Mouse (Mus musculus) kidney, embryonic 15.5 days (tissue): ENCODE measurements around the gene Epha3. TPM values are rescaled to one million over a fixed set of nuclear protein-coding genes. Genes with fewer than 3 reads are reported as not detected.

Source experiments
- ATAC-seq: fragments of 200-750 bp; cut with Nextera tagmentation; replicated peaks from 2 replicates; pipeline ENCODE4 v1.8.0; 2017; ENCODE audit warnings: moderate TSS enrichment; ENCODE audit not compliant: low FRiP score
- H3K27ac ChIP-seq: fragments of 300-500 bp; sonication (generic); 2 replicates; pipeline ENCODE4 v1.5.1; 2015; ENCODE audit warnings: mild to moderate bottlenecking, inconsistent platforms
- H3K27me3 ChIP-seq: fragments of 300-500 bp; sonication (generic); 2 replicates; pipeline ENCODE4 v1.6.1; 2015; ENCODE audit warnings: inconsistent platforms
- H3K36me3 ChIP-seq: fragments of 300-500 bp; sonication (generic); 2 replicates; pipeline ENCODE4 v1.6.1; 2015; ENCODE audit warnings: inconsistent platforms
- H3K4me1 ChIP-seq: fragments of 300-500 bp; sonication (generic); 2 replicates; pipeline ENCODE4 v1.6.1; 2015; ENCODE audit warnings: inconsistent platforms
- H3K4me2 ChIP-seq: fragments of 300-500 bp; sonication (generic); 2 replicates; pipeline ENCODE4 v1.6.1; 2015; ENCODE audit warnings: moderate library complexity, mild to moderate bottlenecking, inconsistent platforms
- H3K4me3 ChIP-seq: fragments of 300-500 bp; sonication (generic); replicated peaks from 2 replicates; pipeline ENCODE4 v1.5.1; 2015; ENCODE audit warnings: mild to moderate bottlenecking, inconsistent platforms
- H3K9ac ChIP-seq: fragments of 300-500 bp; sonication (generic); 2 replicates; pipeline ENCODE4 v1.6.1; 2015; ENCODE audit warnings: mild to moderate bottlenecking, inconsistent platforms
- H3K9me3 ChIP-seq: fragments of 300-500 bp; sonication (generic); replicated peaks from 2 replicates; pipeline ENCODE4 v1.6.1; 2016; ENCODE audit warnings: inconsistent platforms
- WGBS: fragments of 180-500 bp; shearing (Covaris S2); methylation state at CpG from one replicate; pipeline ENCODE4 v1.1.7; 2015; ENCODE audit warnings: mixed read lengths; 5-methylcytosine and 5-hydroxymethylcytosine counted together
- polyA plus RNA-seq: library from polyadenylated mRNA; unstranded; fragments of >200 nt; fragmentation: Nextera tagmentation; extraction: Ambion mirVana; gene quantifications from 2 replicates; pipeline ENCODE4 v1.2.1, GENCODE M21; 2015

The Epha3 gene
- polyA plus RNA-seq = 12.0 and 14.6 TPM in 2 replicates

DNA sequence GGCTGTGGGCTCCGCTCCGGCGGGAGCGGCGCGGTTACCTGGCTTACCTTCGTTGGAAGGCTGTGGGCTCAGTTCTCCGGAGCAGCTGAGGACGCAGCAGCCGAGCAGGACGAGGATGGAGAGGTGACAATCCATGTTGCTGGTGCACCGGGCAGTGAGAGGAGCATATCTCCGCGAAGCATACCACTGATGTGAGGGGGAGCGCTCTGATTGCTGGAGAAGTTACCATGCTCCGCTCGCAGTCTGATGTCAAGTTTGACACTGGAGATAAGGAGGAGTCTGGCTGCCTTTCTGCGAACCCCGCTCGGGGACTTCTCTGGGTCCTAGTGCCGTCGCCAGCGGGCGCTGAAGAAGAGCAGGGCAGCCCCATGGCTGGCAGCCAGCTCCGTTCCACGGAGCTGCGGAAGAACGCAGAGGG, at the start of gene Epha3:
Epha3 (minus strand) TSS at position 263 of the 418 bp plus-strand sequence.
- peak; percentile 92 for ATAC-seq
- Histone ChIP-seq H3K9me3 (no peaks in the 10 kb centered on the region), H3K36me3 (no peaks in the 10 kb centered on the region), H3K27ac (no peak within 1 kb of the TSS), H3K4me2 (peak within 1 kb of the TSS; percentile 88), H3K9ac (peak within 1 kb of the TSS; percentile 33; the same call in 1 of the 2 replicates), H3K4me3 (peak within 1 kb of the TSS; percentile 53), H3K27me3 (peaks cover 32% of the 10 kb centered on the region), H3K4me1 (peaks cover 6% of the 10 kb centered on the region)
- under 1% methylated on average over 28 of the region's 28 CpGs for WGBS

DNA sequence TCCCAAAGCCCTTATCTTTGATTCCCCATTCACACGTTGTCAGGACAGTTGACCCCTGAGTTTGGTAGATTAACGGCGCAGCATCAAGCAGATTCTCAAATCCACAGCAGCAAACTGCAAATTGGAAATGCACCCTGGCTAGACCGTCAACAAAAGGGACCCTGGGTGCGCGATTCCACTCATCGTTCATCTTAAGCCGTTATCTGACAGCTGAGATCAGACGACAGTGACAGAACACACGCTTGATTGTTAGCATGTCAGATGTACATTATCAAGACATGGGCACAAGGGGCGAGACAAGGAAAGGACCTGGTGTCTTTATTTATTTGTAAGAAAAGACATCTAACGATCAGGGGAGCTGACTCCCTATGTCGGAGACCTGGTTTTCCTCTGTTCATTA, 39.5 kb upstream of the Epha3 start:
- Histone ChIP-seq H3K27ac (no peak overlapping the region), H3K36me3 (no peaks in the 10 kb centered on the region), H3K9ac (no peak overlapping the region), H3K4me1 (no peaks in the 10 kb centered on the region), H3K27me3 (no peaks in the 10 kb centered on the region), H3K9me3 (no peaks in the 10 kb centered on the region), H3K4me3 (no peak overlapping the region), H3K4me2 (no peak overlapping the region)
- WGBS = 74% methylated on average over 13 of the region's 13 CpGs
- no peak for ATAC-seq

DNA sequence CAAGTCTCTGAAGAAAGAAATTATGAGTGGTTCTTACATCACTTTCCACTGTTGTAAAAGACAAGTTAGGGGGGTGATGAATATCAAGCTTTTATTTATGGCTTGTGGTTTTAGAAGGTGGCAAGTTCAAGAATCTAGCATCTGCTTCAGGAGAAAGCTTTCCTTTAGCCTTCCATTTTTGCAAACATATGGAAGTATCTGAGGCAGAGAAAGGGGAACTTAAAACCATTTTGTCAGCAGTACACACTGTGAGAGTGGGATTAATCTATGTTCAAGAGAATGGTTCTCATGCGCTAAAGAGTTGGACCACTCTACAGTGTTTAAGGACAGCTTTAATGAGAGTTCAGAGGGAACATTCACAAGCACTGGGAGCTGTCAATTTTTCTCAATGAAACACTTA, 17.2 kb upstream of the Epha3 start:
- Histone ChIP-seq H3K27me3 (no peaks in the 10 kb centered on the region), H3K9me3 (no peaks in the 10 kb centered on the region), H3K36me3 (no peaks in the 10 kb centered on the region), H3K27ac (no peak overlapping the region), H3K4me1 (no peaks in the 10 kb centered on the region), H3K4me2 (no peak overlapping the region), H3K4me3 (no peak overlapping the region), H3K9ac (no peak overlapping the region)
- 91% methylated on average over 1 of the region's 1 CpGs for whole genome bisulfite sequencing
- no peak for ATAC-seq

DNA sequence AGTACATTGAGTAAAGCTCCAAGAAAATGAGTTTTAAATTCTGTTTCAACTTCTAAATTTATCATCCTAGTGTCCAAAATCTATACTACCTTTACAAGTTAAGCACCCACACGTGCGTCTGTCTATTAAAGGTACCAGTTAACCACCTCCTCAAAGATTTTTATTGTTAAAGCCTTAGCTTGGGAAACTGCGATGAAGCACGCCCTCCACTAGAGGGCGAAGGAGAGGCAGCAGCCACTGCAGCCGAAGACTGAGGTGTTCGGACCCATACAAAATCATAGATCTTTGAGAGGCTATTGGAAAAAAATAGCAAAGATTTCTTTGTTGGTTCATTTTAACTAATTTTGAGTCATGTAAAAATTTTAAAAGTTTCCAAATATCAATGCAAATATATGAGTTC, 8.3 kb upstream of the Epha3 start:
- no peak for ATAC-seq
- no peaks in the 10 kb centered on the region for H3K36me3 ChIP-seq
- no peak overlapping the region for H3K4me2 ChIP-seq
- H3K27me3 ChIP-seq = no peaks in the 10 kb centered on the region
- no peaks in the 10 kb centered on the region for H3K9me3 ChIP-seq
- H3K9ac ChIP-seq = no peak overlapping the region
- 11% methylated on average over 7 of the region's 7 CpGs for WGBS
- H3K4me1 ChIP-seq = no peaks in the 10 kb centered on the region
- no peak overlapping the region for H3K4me3 ChIP-seq
- H3K27ac ChIP-seq = no peak overlapping the region

DNA sequence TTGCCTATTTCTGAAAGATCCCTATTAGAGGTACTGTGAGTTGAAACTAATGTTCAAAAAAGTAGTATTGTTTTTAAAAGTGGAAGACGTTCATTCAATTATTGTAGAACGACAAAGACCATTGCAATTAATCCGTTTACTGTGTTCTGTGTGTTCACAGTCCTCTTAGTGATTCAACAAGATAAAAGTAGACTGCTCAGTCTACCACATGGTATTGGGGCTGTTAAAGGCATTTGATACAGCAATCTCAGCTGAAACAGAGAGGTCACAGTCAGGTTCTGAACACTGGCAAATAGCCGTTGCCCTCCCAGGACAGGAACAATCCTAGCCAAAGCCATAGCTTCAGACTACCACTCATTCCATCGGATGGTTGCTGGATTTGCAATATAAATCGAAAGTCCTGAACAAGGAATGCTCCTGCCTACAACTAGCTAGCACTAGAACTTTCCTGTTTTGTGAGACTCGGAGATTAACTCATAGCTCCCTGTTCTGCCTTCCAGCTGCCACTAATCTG, 545 bp upstream of the Epha3 start:
- H3K4me1 ChIP-seq = peaks cover 6% of the 10 kb centered on the region
- H3K36me3 ChIP-seq = no peaks in the 10 kb centered on the region
- H3K27me3 ChIP-seq = peaks cover 32% of the 10 kb centered on the region
- H3K27ac ChIP-seq = no peak overlapping the region
- H3K9me3 ChIP-seq = no peaks in the 10 kb centered on the region
- peak; percentile 47; the same call in 1 of the 2 replicates for ATAC-seq
- H3K4me3 ChIP-seq = peak overlapping the region; percentile 53
- 0 out of 2 replicates have a peak overlapping the region, but pooled peaks have one; percentile 33 for H3K9ac ChIP-seq
- H3K4me2 ChIP-seq = peak overlapping the region; percentile 88
- WGBS = 27% methylated on average over 7 of the region's 7 CpGs

DNA sequence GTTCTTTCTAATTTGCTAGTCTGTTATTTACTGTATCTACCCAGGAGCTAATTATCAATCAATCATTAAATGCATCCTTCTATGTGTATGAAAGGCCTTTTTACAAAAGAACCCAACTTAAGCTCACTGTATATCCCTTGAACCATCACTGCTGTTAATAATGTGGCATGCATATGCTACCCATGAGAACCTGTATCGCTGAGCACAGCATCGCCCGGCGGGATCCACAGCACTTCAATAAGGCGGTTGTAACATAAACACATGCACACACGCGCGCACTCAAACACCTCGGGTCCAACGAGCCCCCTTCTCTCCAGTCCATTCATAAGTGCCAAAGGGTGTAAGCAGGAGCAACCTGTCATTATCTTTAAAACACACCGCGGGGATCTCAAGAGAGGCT, 794 bp downstream of the Epha3 start:
- peaks cover 6% of the 10 kb centered on the region for H3K4me1 ChIP-seq
- H3K36me3 ChIP-seq = no peaks in the 10 kb centered on the region
- ATAC-seq = 0 out of 2 replicates have a peak, but pooled peaks have one; percentile 20
- H3K9ac ChIP-seq = 0 out of 2 replicates have a peak overlapping the region, but pooled peaks have one; percentile 21
- no peaks in the 10 kb centered on the region for H3K9me3 ChIP-seq
- peak overlapping the region; percentile 88 for H3K4me2 ChIP-seq
- 2% methylated on average over 12 of the region's 12 CpGs for WGBS
- no peak overlapping the region for H3K27ac ChIP-seq
- peaks cover 32% of the 10 kb centered on the region for H3K27me3 ChIP-seq
- peak overlapping the region; percentile 53 for H3K4me3 ChIP-seq

DNA sequence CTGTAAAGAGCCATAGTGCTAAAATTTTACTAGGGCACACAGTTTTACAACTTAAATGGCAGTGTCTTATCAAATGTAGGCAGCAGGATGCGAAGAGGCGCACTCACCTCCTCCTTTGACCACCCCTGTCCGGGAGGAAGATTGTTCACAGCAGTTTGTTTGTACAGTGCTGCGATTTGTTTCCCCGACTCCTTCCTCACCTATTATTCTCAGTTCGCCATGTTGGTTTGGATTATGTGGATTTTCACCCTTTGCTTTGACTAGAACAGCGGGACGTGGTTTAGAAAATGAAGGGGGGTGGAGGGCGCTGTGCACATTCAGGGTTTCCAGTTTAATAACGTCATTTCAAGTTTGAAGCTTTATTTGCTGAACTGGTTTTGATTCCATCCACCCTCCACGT, 6.4 kb downstream of the Epha3 start:
- under 1% methylated on average over 11 of the region's 11 CpGs for WGBS
- peak overlapping the region; percentile 89 for H3K4me2 ChIP-seq
- peak overlapping the region; percentile 71 for H3K27ac ChIP-seq
- ATAC-seq = peak; percentile 37
- no peaks in the 10 kb centered on the region for H3K9me3 ChIP-seq
- no peaks in the 10 kb centered on the region for H3K36me3 ChIP-seq
- H3K4me3 ChIP-seq = peak overlapping the region; percentile 65
- H3K4me1 ChIP-seq = peaks cover 8% of the 10 kb centered on the region; the same call in 1 of the 2 replicates
- peaks cover 5% of the 10 kb centered on the region for H3K27me3 ChIP-seq
- peak overlapping the region; percentile 66 for H3K9ac ChIP-seq

DNA sequence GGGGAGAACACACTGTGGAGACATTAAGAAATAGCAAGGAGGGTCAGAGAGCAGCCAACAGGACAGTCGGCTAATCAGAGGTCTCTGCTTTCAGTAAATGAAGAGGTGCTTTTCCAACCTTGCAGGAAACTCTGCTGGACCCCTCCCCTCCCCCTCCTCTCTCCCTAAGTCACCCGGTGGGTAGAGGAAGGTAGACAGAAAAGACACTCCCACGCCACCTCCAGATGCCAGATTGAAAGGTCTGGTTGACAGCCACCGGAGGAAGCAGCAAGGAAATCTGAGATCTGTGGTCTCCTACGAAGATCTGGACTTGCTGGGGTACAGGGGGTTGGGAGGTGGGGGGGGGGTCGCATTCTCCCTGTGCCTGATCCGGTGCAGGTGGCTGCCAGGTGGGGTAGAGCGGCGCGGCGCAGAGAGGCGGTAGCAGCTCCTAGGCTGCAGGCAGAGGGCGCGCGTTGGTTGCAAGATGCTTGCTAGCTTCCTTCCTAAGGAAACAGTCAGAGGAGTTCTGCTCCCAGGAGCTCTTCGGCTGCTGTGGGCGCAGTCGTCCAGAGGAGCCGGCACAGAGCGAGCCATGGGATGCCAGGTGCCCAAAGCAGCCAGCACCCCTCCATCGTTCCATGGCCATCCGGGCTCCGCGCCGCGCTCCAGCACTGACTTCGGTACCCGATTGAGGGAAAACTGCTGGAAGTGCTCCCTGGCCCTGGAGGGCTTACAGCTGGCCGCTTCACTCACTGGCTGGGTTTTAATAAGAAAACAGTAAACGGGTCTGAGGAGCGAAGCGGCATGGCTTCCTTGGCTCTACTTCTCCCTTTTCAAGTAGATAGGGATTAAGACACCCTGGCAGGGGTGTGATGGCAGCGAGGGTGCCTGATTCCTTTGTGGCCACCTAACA, 7.1 kb downstream of the Epha3 start:
- Histone ChIP-seq H3K4me3 (peak overlapping the region; percentile 65), H3K9ac (peak overlapping the region; percentile 66), H3K4me1 (peaks cover 8% of the 10 kb centered on the region; the same call in 1 of the 2 replicates), H3K27ac (peak overlapping the region; percentile 71), H3K36me3 (no peaks in the 10 kb centered on the region), H3K9me3 (no peaks in the 10 kb centered on the region), H3K4me2 (peak overlapping the region; percentile 89), H3K27me3 (0 out of 2 replicates have a peak, but pooled peaks cover 3% of the 10 kb centered on the region)
- 2% methylated on average over 33 of the region's 33 CpGs for WGBS
- ATAC-seq = peak; percentile 98

DNA sequence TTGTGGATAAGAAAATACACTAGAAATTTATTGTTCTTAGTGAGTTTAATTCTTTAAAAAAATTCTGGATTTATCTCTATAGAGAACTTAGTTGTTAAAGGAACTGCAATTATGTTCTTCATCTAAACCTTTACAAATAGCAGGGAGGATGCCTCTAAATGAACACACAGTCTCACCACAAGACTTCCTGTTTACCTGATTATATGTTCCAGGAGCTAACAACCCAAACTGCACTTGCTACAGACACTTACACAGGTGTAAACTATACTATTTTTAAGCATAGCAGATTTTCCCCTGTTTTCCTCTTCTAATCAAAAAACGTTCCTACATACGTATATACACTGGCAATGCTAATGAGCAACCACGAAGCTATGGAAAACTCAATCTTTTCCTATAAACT, 13.7 kb downstream of the Epha3 start:
- no peak overlapping the region for H3K9ac ChIP-seq
- no peak for ATAC-seq
- no peaks in the 10 kb centered on the region for H3K9me3 ChIP-seq
- no peak overlapping the region for H3K4me2 ChIP-seq
- H3K4me3 ChIP-seq = no peak overlapping the region
- WGBS = 88% methylated on average over 3 of the region's 3 CpGs
- no peaks in the 10 kb centered on the region for H3K4me1 ChIP-seq
- H3K27ac ChIP-seq = no peak overlapping the region
- H3K36me3 ChIP-seq = no peaks in the 10 kb centered on the region
- H3K27me3 ChIP-seq = no peaks in the 10 kb centered on the region

DNA sequence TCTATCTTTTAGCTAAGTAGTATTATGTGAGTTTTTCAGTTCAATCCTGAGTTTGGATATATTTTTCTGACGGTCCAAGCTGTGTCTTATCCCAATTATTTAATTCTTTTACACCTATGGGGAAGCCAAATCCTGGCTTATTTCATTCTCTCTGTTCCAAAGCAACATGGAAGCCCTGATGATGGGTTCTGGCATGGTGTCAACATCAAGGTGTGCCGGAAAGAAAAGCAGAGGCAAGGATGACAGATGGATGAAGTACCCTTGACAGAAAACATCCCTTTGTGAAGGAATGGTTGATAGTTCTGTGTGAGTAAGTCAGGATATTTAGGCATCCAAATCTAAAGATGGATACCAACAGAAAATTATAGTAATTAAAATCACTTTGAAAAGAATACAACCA, 21.1 kb downstream of the Epha3 start:
- H3K27ac ChIP-seq = no peak overlapping the region
- no peak for ATAC-seq
- WGBS = 85% methylated on average over 2 of the region's 2 CpGs

DNA sequence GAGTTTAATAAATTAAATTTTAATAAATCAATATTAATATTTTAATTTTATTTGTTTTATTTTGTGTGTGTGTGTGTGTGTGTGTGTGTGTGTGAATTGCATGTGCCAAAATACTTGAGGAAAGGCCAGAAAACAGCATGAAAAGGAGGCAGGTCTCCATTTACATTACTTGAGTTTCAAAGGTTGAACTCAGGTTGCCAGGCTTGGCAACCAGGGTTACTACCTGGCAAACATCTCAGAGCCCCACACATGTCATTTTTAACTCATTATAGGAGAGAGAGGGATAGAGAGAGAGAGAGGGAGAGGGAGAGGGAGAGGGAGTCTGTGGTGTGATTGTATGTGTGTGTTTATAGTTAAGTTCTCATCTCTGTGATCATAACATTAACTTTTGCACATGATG, 26.5 kb downstream of the Epha3 start:
- no peak overlapping the region for H3K4me3 ChIP-seq
- no peaks in the 10 kb centered on the region for H3K27me3 ChIP-seq
- H3K9ac ChIP-seq = no peak overlapping the region
- H3K36me3 ChIP-seq = no peaks in the 10 kb centered on the region
- no peaks in the 10 kb centered on the region for H3K9me3 ChIP-seq
- H3K27ac ChIP-seq = no peak overlapping the region
- no peaks in the 10 kb centered on the region for H3K4me1 ChIP-seq
- ATAC-seq = no peak
- H3K4me2 ChIP-seq = no peak overlapping the region

More for the DNA sequence above, 21.1 kb downstream of the Epha3 start:
- no peaks in the 10 kb centered on the region for H3K9me3 ChIP-seq
- H3K4me2 ChIP-seq = no peak overlapping the region
- no peaks in the 10 kb centered on the region for H3K27me3 ChIP-seq
- H3K4me1 ChIP-seq = no peaks in the 10 kb centered on the region
- H3K4me3 ChIP-seq = no peak overlapping the region
- no peak overlapping the region for H3K9ac ChIP-seq
- no peaks in the 10 kb centered on the region for H3K36me3 ChIP-seq

DNA sequence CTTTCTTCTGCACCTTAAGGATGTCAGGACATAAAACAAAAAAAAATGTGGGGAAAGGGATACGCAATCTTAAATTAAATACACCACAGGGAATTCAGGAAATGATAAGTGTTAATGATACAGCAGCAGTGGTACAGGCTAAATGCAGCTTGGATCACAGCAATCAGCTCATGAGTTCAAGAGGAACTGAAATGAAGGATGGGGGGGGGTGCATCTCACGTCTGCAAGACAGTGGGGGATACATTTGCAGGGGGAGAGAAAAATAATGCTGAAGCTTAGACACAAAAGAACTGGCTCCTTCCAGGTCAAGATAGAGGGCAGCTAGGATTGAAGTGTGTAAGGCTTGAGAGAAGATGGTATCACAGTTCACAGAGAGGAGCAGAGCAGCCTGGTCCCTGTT, 42.8 kb downstream of the Epha3 start:
- Histone ChIP-seq H3K9ac (no peak overlapping the region), H3K4me2 (no peak overlapping the region), H3K27ac (no peak overlapping the region), H3K36me3 (no peaks in the 10 kb centered on the region), H3K9me3 (no peaks in the 10 kb centered on the region), H3K4me3 (no peak overlapping the region), H3K27me3 (no peaks in the 10 kb centered on the region), H3K4me1 (no peaks in the 10 kb centered on the region)
- 61% methylated on average over 2 of the region's 2 CpGs for WGBS
- ATAC-seq = no peak
